Mouse (Mus musculus) MEL (cell line): Measurements from ENCODE around the gene Ttc24. TPM values are rescaled to one million over a fixed set of nuclear protein-coding genes. Genes with fewer than 3 reads are reported as not detected.

Experiments
- DNase-seq: peaks from one replicate; pipeline ENCODE4 v3.0.0; 2011; ENCODE audit warnings: low read depth, low spot score
- H3K27ac ChIP-seq: 2 replicates; pipeline ENCODE4 v1.5.1; 2012; ENCODE audit warnings: low read depth, mild to moderate bottlenecking, control low read depth, low read length, moderate library complexity; ENCODE audit not compliant: control insufficient read depth
- H3K27me3 ChIP-seq, 2 experiments: fragments of 150-350 bp in 1 of 2; sonication (generic) in 1 of 2; 2 replicates each; pipeline ENCODE4 v1.6.1; 2012; ENCODE audit warnings: low read length in 2 of 2, mild to moderate bottlenecking in 2 of 2, improper control_type of control experiment in 1 of 2, moderate library complexity in 1 of 2; ENCODE audit not compliant: insufficient read depth in 2 of 2, control insufficient read depth in 1 of 2
- H3K36me3 ChIP-seq, 2 experiments: 2 replicates each; pipeline ENCODE4 v1.6.1; 2012 to 2014; ENCODE audit warnings: low read length in 2 of 2, improper control_type of control experiment in 1 of 2, inconsistent platforms in 1 of 2, mild to moderate bottlenecking in 1 of 2; ENCODE audit not compliant: insufficient read depth in 2 of 2, control insufficient read depth in 1 of 2
- H3K4me1 ChIP-seq, 2 experiments: fragments of 150-350 bp in 1 of 2; sonication (generic) in 1 of 2; 2 replicates each; pipeline ENCODE4 v1.6.1; 2012; ENCODE audit warnings: low read length in 2 of 2, improper control_type of control experiment in 1 of 2, mild to moderate bottlenecking in 1 of 2; ENCODE audit not compliant: insufficient read depth in 2 of 2, control insufficient read depth in 1 of 2
- H3K4me3 ChIP-seq, 2 experiments: fragments of 150-350 bp in 1 of 2; sonication (generic) in 1 of 2; 2 replicates each; pipeline ENCODE4 v1.5.1; 2012; ENCODE audit warnings: low read depth in 2 of 2, low read length in 2 of 2, mild to moderate bottlenecking in 2 of 2, moderate library complexity in 2 of 2, control low read depth in 1 of 2, improper control_type of control experiment in 1 of 2; ENCODE audit not compliant: control insufficient read depth in 1 of 2, insufficient read depth in 1 of 2
- H3K79me2 ChIP-seq: 2 replicates; pipeline ENCODE4 v1.6.1; 2012; ENCODE audit warnings: mild to moderate bottlenecking, low read length, moderate library complexity; ENCODE audit not compliant: control insufficient read depth, poor library complexity, insufficient read depth
- H3K9ac ChIP-seq: 2 replicates; pipeline ENCODE4 v1.6.1; 2012; ENCODE audit warnings: low read depth, mild to moderate bottlenecking, control low read depth, low read length, moderate library complexity; ENCODE audit not compliant: control insufficient read depth, poor library complexity, severe bottlenecking
- H3K9me3 ChIP-seq: fragments of 150-350 bp; sonication (generic); replicated peaks from 2 replicates; pipeline ENCODE4 v1.6.1; 2012; ENCODE audit warnings: mild to moderate bottlenecking, low read length, improper control_type of control experiment, moderate library complexity; ENCODE audit not compliant: insufficient read depth
- BHLHE40 ChIP-seq: IDR thresholded peaks from 2 replicates; pipeline ENCODE4 v1.6.1; 2012; ENCODE audit warnings: low read depth, mild to moderate bottlenecking, inconsistent platforms, low read length, improper control_type of control experiment, borderline replicate concordance
- CHD1 ChIP-seq: IDR thresholded peaks from 2 replicates; pipeline ENCODE4 v1.6.1; 2012; ENCODE audit warnings: low read depth, mild to moderate bottlenecking, inconsistent platforms, low read length, improper control_type of control experiment
- E2F4 ChIP-seq: IDR thresholded peaks from 2 replicates; pipeline ENCODE4 v1.6.1; 2011; ENCODE audit warnings: low read depth, low read length, improper control_type of control experiment, borderline replicate concordance
- ETS1 ChIP-seq: IDR thresholded peaks from 2 replicates; pipeline ENCODE4 v1.6.1; 2012; ENCODE audit warnings: low read depth, mild to moderate bottlenecking, inconsistent platforms, low read length, improper control_type of control experiment, moderate library complexity
- GABPA ChIP-seq: IDR thresholded peaks from 2 replicates; pipeline ENCODE4 v1.6.1; 2012; ENCODE audit warnings: low read depth, mild to moderate bottlenecking, inconsistent platforms, low read length, improper control_type of control experiment, moderate library complexity
- JUND ChIP-seq: IDR thresholded peaks from 2 replicates; pipeline ENCODE4 v1.6.1; 2011; ENCODE audit warnings: low read depth, mild to moderate bottlenecking, improper control_type of control experiment, low read length
- MAFK ChIP-seq: IDR thresholded peaks from 2 replicates; pipeline ENCODE4 v1.6.1; 2011; ENCODE audit warnings: low read depth, mild to moderate bottlenecking, low read length, improper control_type of control experiment, borderline replicate concordance
- MAZ ChIP-seq: IDR thresholded peaks from 2 replicates; pipeline ENCODE4 v1.6.1; 2012; ENCODE audit warnings: low read depth, mild to moderate bottlenecking, inconsistent platforms, low read length, improper control_type of control experiment
- MEF2A ChIP-seq: IDR thresholded peaks from 2 replicates; pipeline ENCODE4 v1.6.1; 2014; ENCODE audit warnings: low read depth, mild to moderate bottlenecking, inconsistent platforms, low read length, improper control_type of control experiment; ENCODE audit not compliant: poor library complexity, insufficient replicate concordance, severe bottlenecking; ENCODE audit errors: extremely low read depth
- NRF1 ChIP-seq: IDR thresholded peaks from 2 replicates; pipeline ENCODE4 v1.6.1; 2014; ENCODE audit warnings: low read depth, mild to moderate bottlenecking, inconsistent platforms, low read length, improper control_type of control experiment, moderate library complexity; ENCODE audit not compliant: poor library complexity, insufficient read depth, severe bottlenecking
- POLR2AphosphoS2 ChIP-seq: IDR thresholded peaks from 2 replicates; pipeline ENCODE4 v1.6.1; 2011; ENCODE audit warnings: low read length, improper control_type of control experiment
- RCOR1 ChIP-seq: IDR thresholded peaks from 2 replicates; pipeline ENCODE4 v1.6.1; 2012; ENCODE audit warnings: low read depth, mild to moderate bottlenecking, inconsistent platforms, low read length, improper control_type of control experiment
- SIN3A ChIP-seq: IDR thresholded peaks from 2 replicates; pipeline ENCODE4 v1.6.1; 2012; ENCODE audit warnings: low read length, improper control_type of control experiment, inconsistent platforms
- TBP ChIP-seq: IDR thresholded peaks from 2 replicates; pipeline ENCODE4 v1.8.0; 2011; ENCODE audit warnings: low read depth, low read length, improper control_type of control experiment
- UBTF ChIP-seq: IDR thresholded peaks from 2 replicates; pipeline ENCODE4 v1.6.1; 2012; ENCODE audit warnings: low read depth, mild to moderate bottlenecking, inconsistent platforms, low read length, improper control_type of control experiment, moderate library complexity, borderline replicate concordance; ENCODE audit not compliant: insufficient read depth
- ZMIZ1 ChIP-seq: IDR thresholded peaks from 2 replicates; pipeline ENCODE4 v1.6.1; 2012; ENCODE audit warnings: low read depth, mild to moderate bottlenecking, inconsistent platforms, low read length, improper control_type of control experiment, moderate library complexity
- polyA plus RNA-seq, 2 experiments: library from polyadenylated mRNA; stranded (reverse) in 1 of 2; unstranded in 1 of 2; fragments of >175 nt in 1 of 2; fragments of >200 nt in 1 of 2; gene quantifications; 2 replicates each; pipeline versions ENCODE4 v1.2.1 to v1.2.4; 2012; ENCODE audit warnings: low replicate concordance in 2 of 2, low read depth in 1 of 2; ENCODE audit not compliant: insufficient read length in 2 of 2, insufficient read depth in 1 of 2, missing spikeins in 1 of 2
- total RNA-seq: library from RNA; depleted of rRNA; stranded (reverse); fragments of 300-350 nt; gene quantifications from 2 replicates; pipeline ENCODE4 v1.2.3, GENCODE M21; 2012

Gene Ttc24
- total and polyA plus RNA-seq, 3 experiments = not detected

GRCm38 (mm10) chr3:88109126-88109525, 31.0 kb upstream of the Ttc24 start:
- H3K4me3 ChIP-seq = no peak overlapping the region
- no peaks in the 10 kb centered on the region for H3K9me3 ChIP-seq
- H3K36me3 ChIP-seq = peaks cover 0 to 1% of the 10 kb centered on the region in 2 experiments; a peak in 1 of 4 replicates
- H3K79me2 ChIP-seq = no peaks in the 10 kb centered on the region
- TF ChIP-seq TBP (no peak), JUND (no peak), E2F4 (no peak), POLR2AphosphoS2 (no peak), RCOR1 (no peak), UBTF (no peak), MAFK (no peak), MAZ (no peak), BHLHE40 (no peak), NRF1 (no peak), CHD1 (no peak), ETS1 (no peak)
- no peak for DNase-seq
- H3K27ac ChIP-seq = no peak overlapping the region
- H3K27me3 ChIP-seq = no peaks in the 10 kb centered on the region
- H3K4me1 ChIP-seq = no peaks in the 10 kb centered on the region
- H3K9ac ChIP-seq = no peak overlapping the region

GRCm38 (mm10) chr3:88106126-88106525, 28.0 kb upstream of the Ttc24 start:
- DNase-seq = no peak
- H3K4me1 ChIP-seq = no peaks in the 10 kb centered on the region
- no peak overlapping the region for H3K27ac ChIP-seq
- TF ChIP-seq MEF2A (no peak), RCOR1 (no peak), GABPA (no peak), SIN3A (no peak), ZMIZ1 (no peak)
- TF ChIP-seq, all 39 proteins: peak for 0
- Histone ChIP-seq H3K79me2 (no peaks in the 10 kb centered on the region), H3K9ac (no peak overlapping the region), H3K36me3 (no peaks in the 10 kb centered on the region; a peak in 1 of 4 replicates), H3K4me3 (no peak overlapping the region), H3K9me3 (no peaks in the 10 kb centered on the region), H3K27me3 (no peaks in the 10 kb centered on the region)
